Mouse (Mus musculus) limb, embryonic 11.5 days (tissue): ENCODE results near the gene Nop14. TPM values are rescaled to one million over a fixed set of nuclear protein-coding genes. Genes with fewer than 3 reads are reported as not detected.

ENCODE experiments used
- ATAC-seq: fragments of 200-750 bp; cut with Nextera tagmentation; 2 replicates; pipeline ENCODE4 v1.8.0; 2017; ENCODE audit warnings: low read depth; ENCODE audit not compliant: insufficient number of reproducible peaks, low FRiP score, low TSS enrichment
- DNase-seq: peaks from one replicate; pipeline ENCODE4 v3.0.0-alpha.2; 2015; ENCODE audit warnings: low spot score
- H3K27ac ChIP-seq: fragments of 300-500 bp; sonication (generic); replicated peaks from 2 replicates; pipeline ENCODE4 v1.5.1; 2014; ENCODE audit warnings: low read depth, mild to moderate bottlenecking, low read length
- H3K27me3 ChIP-seq: fragments of 300-500 bp; sonication (generic); 2 replicates; pipeline ENCODE4 v1.6.1; 2014; ENCODE audit warnings: mild to moderate bottlenecking, low read length, mixed read lengths; ENCODE audit not compliant: control insufficient read depth, insufficient read depth
- H3K36me3 ChIP-seq: fragments of 300-500 bp; sonication (generic); 2 replicates; pipeline ENCODE4 v1.6.1; 2014; ENCODE audit warnings: mild to moderate bottlenecking, low read length, moderate library complexity, mixed read lengths; ENCODE audit not compliant: control insufficient read depth, insufficient read depth
- H3K4me1 ChIP-seq: fragments of 300-500 bp; sonication (generic); 2 replicates; pipeline ENCODE4 v1.6.1; 2014; ENCODE audit warnings: low read length, mixed read lengths; ENCODE audit not compliant: control insufficient read depth, insufficient read depth
- H3K4me2 ChIP-seq: fragments of 300-500 bp; sonication (generic); 2 replicates; pipeline ENCODE4 v1.6.1; 2014; ENCODE audit warnings: low read depth, mild to moderate bottlenecking, moderate library complexity; ENCODE audit not compliant: severe bottlenecking
- H3K4me3 ChIP-seq: fragments of 300-500 bp; sonication (generic); 2 replicates; pipeline ENCODE4 v1.5.1; 2014; ENCODE audit warnings: low read depth, low read length
- H3K9ac ChIP-seq: fragments of 300-500 bp; sonication (generic); 2 replicates; pipeline ENCODE4 v1.6.1; 2014; ENCODE audit warnings: mild to moderate bottlenecking, low read length
- H3K9me3 ChIP-seq: fragments of 300-500 bp; sonication (generic); 2 replicates; pipeline ENCODE4 v1.6.1; 2016; ENCODE audit warnings: low read length; ENCODE audit not compliant: control insufficient read depth
- WGBS: fragments of 180-500 bp; shearing (Covaris S2); extraction: QIAGEN DNeasy Blood & Tissue Kit; methylation state at CpG from one replicate; pipeline ENCODE4 v1.1.7; 2014; 5-methylcytosine and 5-hydroxymethylcytosine counted together
- polyA plus RNA-seq: library from polyadenylated mRNA; unstranded; fragments of >200 nt; fragmentation: Nextera tagmentation; extraction: Ambion mirVana; gene quantifications from 2 replicates; pipeline ENCODE4 v1.2.1, GENCODE M21; 2014

Gene Nop14
- polyA plus RNA-seq, 1 experiment from 2014 or later, result 36.3 TPM

GRCm38 (mm10) chr5:34661909-34662308 is 2.0 kb upstream of the Nop14 start:
- peaks cover 2% of the 10 kb centered on the region; the same call in 1 of the 2 replicates for H3K27me3 ChIP-seq
- H3K4me2 ChIP-seq, result no peak overlapping the region
- ATAC-seq (no peak), DNase-seq (no peak)
- 77% methylated on average over 4 of the region's 4 CpGs for WGBS
- no peaks in the 10 kb centered on the region for H3K9me3 ChIP-seq
- H3K9ac ChIP-seq, result no peak overlapping the region
- no peak overlapping the region for H3K27ac ChIP-seq
- H3K36me3 ChIP-seq, result no peaks in the 10 kb centered on the region
- peaks cover 2% of the 10 kb centered on the region; the same call in 1 of the 2 replicates for H3K4me1 ChIP-seq
- no peak overlapping the region for H3K4me3 ChIP-seq

DNA sequence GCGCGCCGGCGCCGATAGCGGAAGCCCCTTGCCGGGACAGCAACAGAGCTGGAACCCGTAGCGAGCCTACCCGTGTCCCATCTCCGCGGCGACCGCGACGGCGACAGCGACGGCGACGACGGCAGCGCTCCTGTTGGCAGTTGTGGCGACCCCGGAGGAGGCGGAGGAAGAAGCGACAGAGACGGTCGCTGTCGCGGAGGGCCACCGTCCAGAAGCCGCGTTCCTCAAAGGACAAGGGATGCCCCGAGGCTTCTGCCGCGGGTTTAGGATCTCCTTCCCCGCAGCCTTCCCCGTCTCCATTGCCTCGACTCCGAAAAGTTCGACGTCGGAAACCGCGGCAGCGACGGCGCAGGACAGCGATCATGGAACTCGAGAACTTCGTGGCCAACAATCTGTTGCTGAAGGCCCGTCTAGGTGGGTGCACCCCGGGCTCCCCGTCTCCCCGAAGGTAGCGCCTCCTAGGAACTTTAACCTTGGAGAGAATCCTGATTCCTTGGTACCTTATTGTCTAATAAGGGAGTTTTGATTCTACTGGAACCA is 713 bp upstream of the Nop14 start:
- peak overlapping the region; percentile 54 for H3K4me2 ChIP-seq
- peaks cover 2% of the 10 kb centered on the region; the same call in 1 of the 2 replicates for H3K4me1 ChIP-seq
- peak overlapping the region; percentile 67 for H3K9ac ChIP-seq
- under 1% methylated on average over 57 of the region's 57 CpGs for WGBS
- H3K27me3 ChIP-seq, result peaks cover 2% of the 10 kb centered on the region; the same call in 1 of the 2 replicates
- H3K27ac ChIP-seq, result peak overlapping the region; percentile 51; the same call in 1 of the 2 replicates
- H3K9me3 ChIP-seq, result no peaks in the 10 kb centered on the region
- no peak for ATAC-seq
- DNase-seq, result no peak
- H3K4me3 ChIP-seq, result peak overlapping the region; percentile 78
- H3K36me3 ChIP-seq, result peaks cover 2% of the 10 kb centered on the region; the same call in 1 of the 2 replicates

- H3K27me3 ChIP-seq, result peaks cover 2% of the 10 kb centered on the region; the same call in 1 of the 2 replicates
- H3K9ac ChIP-seq, result no peak overlapping the region
- no peak for ATAC-seq
- no peak overlapping the region for H3K4me2 ChIP-seq
- peak; percentile 8 for DNase-seq
- 93% methylated on average over 8 of the region's 8 CpGs for WGBS
- H3K4me3 ChIP-seq, result no peak overlapping the region
- peaks cover 2% of the 10 kb centered on the region; the same call in 1 of the 2 replicates for H3K4me1 ChIP-seq
- no peaks in the 10 kb centered on the region for H3K9me3 ChIP-seq
- H3K27ac ChIP-seq, result no peak overlapping the region
- peaks cover 15% of the 10 kb centered on the region for H3K36me3 ChIP-seq
Measured at GRCm38 (mm10) chr5:34657556-34657955, 2.4 kb downstream of the Nop14 start.

- DNase-seq (no peak), ATAC-seq (no peak)
- Histone ChIP-seq H3K9ac (no peak overlapping the region), H3K36me3 (peaks cover 29% of the 10 kb centered on the region), H3K9me3 (no peaks in the 10 kb centered on the region), H3K27ac (no peak overlapping the region), H3K4me3 (no peak overlapping the region), H3K4me2 (no peak overlapping the region), H3K27me3 (no peaks in the 10 kb centered on the region), H3K4me1 (peaks cover 2% of the 10 kb centered on the region; the same call in 1 of the 2 replicates)
- WGBS, result 92% methylated on average over 9 of the region's 9 CpGs
Measured at GRCm38 (mm10) chr5:34654881-34655280, 5.1 kb downstream of the Nop14 start.

- no peaks in the 10 kb centered on the region for H3K27me3 ChIP-seq
- no peak overlapping the region for H3K4me2 ChIP-seq
- DNase-seq (no peak), ATAC-seq (no peak)
- H3K9ac ChIP-seq, result no peak overlapping the region
- peaks cover 33% of the 10 kb centered on the region for H3K36me3 ChIP-seq
- H3K4me3 ChIP-seq, result no peak overlapping the region
- no peaks in the 10 kb centered on the region for H3K9me3 ChIP-seq
- H3K4me1 ChIP-seq, result no peaks in the 10 kb centered on the region
- H3K27ac ChIP-seq, result no peak overlapping the region
- 93% methylated on average over 5 of the region's 5 CpGs for WGBS
Measured at GRCm38 (mm10) chr5:34652961-34653360, 7.0 kb downstream of the Nop14 start.

- no peak overlapping the region for H3K4me3 ChIP-seq
- H3K9me3 ChIP-seq, result no peaks in the 10 kb centered on the region
- H3K27ac ChIP-seq, result no peak overlapping the region
- 55% methylated on average over 4 of the region's 4 CpGs for WGBS
- H3K4me2 ChIP-seq, result no peak overlapping the region
- no peak overlapping the region for H3K9ac ChIP-seq
- H3K27me3 ChIP-seq, result no peaks in the 10 kb centered on the region
- peak; percentile 80 for DNase-seq
- H3K36me3 ChIP-seq, result peaks cover 42% of the 10 kb centered on the region; the same call in 1 of the 2 replicates
- no peaks in the 10 kb centered on the region for H3K4me1 ChIP-seq
- ATAC-seq, result no peak
Measured at GRCm38 (mm10) chr5:34647581-34647980, 12.4 kb downstream of the Nop14 start.

- Histone ChIP-seq H3K9me3 (no peaks in the 10 kb centered on the region), H3K4me1 (no peaks in the 10 kb centered on the region), H3K27me3 (no peaks in the 10 kb centered on the region), H3K9ac (no peak overlapping the region), H3K36me3 (peaks cover 32% of the 10 kb centered on the region; the same call in 1 of the 2 replicates), H3K4me2 (no peak overlapping the region), H3K27ac (no peak overlapping the region), H3K4me3 (no peak overlapping the region)
- ATAC-seq (0 out of 2 replicates have a peak, but pooled peaks have one; percentile 51), DNase-seq (peak; percentile 30)
- WGBS, result 79% methylated on average over 5 of the region's 5 CpGs
Measured at GRCm38 (mm10) chr5:34642932-34643331, 17.0 kb downstream of the Nop14 start.

- Histone ChIP-seq H3K9me3 (no peaks in the 10 kb centered on the region), H3K4me1 (peaks cover 4% of the 10 kb centered on the region; the same call in 1 of the 2 replicates), H3K36me3 (peaks cover 26% of the 10 kb centered on the region; the same call in 1 of the 2 replicates), H3K27me3 (no peaks in the 10 kb centered on the region), H3K4me2 (no peak overlapping the region), H3K9ac (no peak overlapping the region), H3K27ac (no peak overlapping the region), H3K4me3 (no peak overlapping the region)
- ATAC-seq, result no peak
- 92% methylated on average over 3 of the region's 3 CpGs for WGBS
- DNase-seq, result no peak
Measured at GRCm38 (mm10) chr5:34641991-34642390, 18.0 kb downstream of the Nop14 start.
